Mouse (Mus musculus) C2C12 (cell line): ENCODE data around the gene Saxo1.

Experiments used
- CEBPB ChIP-seq: IDR thresholded peaks from one replicate; pipeline ENCODE4 v1.6.1; 2011; ENCODE audit warnings: low read depth, mild to moderate bottlenecking, control low read depth, moderate library complexity
- CTCF ChIP-seq: IDR thresholded peaks from one replicate; pipeline ENCODE4 v1.5.1; 2011; ENCODE audit not compliant: control insufficient read depth, insufficient read depth, insufficient read length
- FOSL1 ChIP-seq: IDR thresholded peaks from one replicate; pipeline ENCODE4 v1.8.0; 2011; ENCODE audit warnings: mild to moderate bottlenecking, low read length; ENCODE audit not compliant: poor library complexity, insufficient read depth, severe bottlenecking
- MAX ChIP-seq: IDR thresholded peaks from one replicate; pipeline ENCODE4 v1.6.1; 2011; ENCODE audit warnings: mild to moderate bottlenecking, control low read depth
- MYOD1 ChIP-seq: IDR thresholded peaks from one replicate; pipeline ENCODE4 v1.6.1; 2011; ENCODE audit warnings: low read depth; ENCODE audit not compliant: control insufficient read depth, insufficient read length
- USF1 ChIP-seq: IDR thresholded peaks from one replicate; pipeline ENCODE4 v1.6.1; 2011; ENCODE audit warnings: low read depth, mild to moderate bottlenecking, control low read depth, moderate library complexity

GRCm38 (mm10) chr4:86588236-86588635, 30.1 kb upstream of the Saxo1 start:
- no peak for TF ChIP-seq CTCF
- TF ChIP-seq MAX: no peak
- TF ChIP-seq USF1: no peak
- TF ChIP-seq MYOD1: no peak
- TF ChIP-seq FOSL1: no peak
- TF ChIP-seq CEBPB: no peak
